Mouse (Mus musculus): ENCODE results near the gene Mcts2.
A peak's percentile ranks its signal among the peaks of the same experiment; 100 is the strongest.
"Not testable (repeated sequence)": the region's sequence is repeated elsewhere in the genome, so short reads cannot be mapped to it uniquely, and the experiment has no call there.

Gene Mcts2

GRCm38 (mm10) chr2:152686806-152687267, at the start of gene Mcts2:
TSS of gene Mcts2 (plus strand) at chr2:152687035.
- peak; percentile 96 to 97 for DNase-seq (ENCODE audit: low spot score in 2 of 2)

- no peak for DNase-seq (ENCODE audit: low spot score in 2 of 2)
Observed at GRCm38 (mm10) chr2:152637381-152637780, 49.5 kb upstream of the Mcts2 start.

GRCm38 (mm10) chr2:152638865-152639264, 48.0 kb upstream of the Mcts2 start:
- DNase-seq (ENCODE audit: low spot score in 2 of 2): no peak

- no peak for DNase-seq (ENCODE audit: low spot score in 2 of 2)
Observed at GRCm38 (mm10) chr2:152639406-152640113, 47.3 kb upstream of the Mcts2 start.

- no peak for DNase-seq (ENCODE audit: low spot score in 2 of 2)
Observed at GRCm38 (mm10) chr2:152652901-152653620, 33.8 kb upstream of the Mcts2 start.

- DNase-seq (ENCODE audit: low spot score in 2 of 2): peak; percentile 87 to 95
Observed at GRCm38 (mm10) chr2:152653874-152654715, 32.7 kb upstream of the Mcts2 start.

GRCm38 (mm10) chr2:152657398-152657797, 29.4 kb upstream of the Mcts2 start:
- DNase-seq (ENCODE audit: low spot score in 2 of 2): no peak

- DNase-seq (ENCODE audit: low spot score in 2 of 2): no peak
Observed at GRCm38 (mm10) chr2:152661163-152661562, 25.7 kb upstream of the Mcts2 start.

GRCm38 (mm10) chr2:152666191-152666590, 20.6 kb upstream of the Mcts2 start:
- not testable (repeated sequence) for DNase-seq (ENCODE audit: low spot score in 2 of 2)

GRCm38 (mm10) chr2:152669256-152669638, 17.6 kb upstream of the Mcts2 start, which contains the start of gene H13:
TSS of gene H13 (plus strand) at chr2:152669461.
- peak; percentile 95 to 96 for DNase-seq (ENCODE audit: low spot score in 2 of 2)

GRCm38 (mm10) chr2:152669639-152670484, 17.0 kb upstream of the Mcts2 start:
- peak; percentile 64 for DNase-seq (ENCODE audit: low spot score in 2 of 2)

- DNase-seq (ENCODE audit: low spot score in 2 of 2): peak; percentile 67 to 76
Observed at GRCm38 (mm10) chr2:152670983-152671641, 15.7 kb upstream of the Mcts2 start.

GRCm38 (mm10) chr2:152671642-152671999, 15.2 kb upstream of the Mcts2 start:
- peak; percentile 69 to 76 for DNase-seq (ENCODE audit: low spot score in 2 of 2)

GRCm38 (mm10) chr2:152672166-152672565, 14.7 kb upstream of the Mcts2 start:
- DNase-seq (ENCODE audit: low spot score in 2 of 2): no peak

GRCm38 (mm10) chr2:152674148-152674547, 12.7 kb upstream of the Mcts2 start:
- no peak for DNase-seq (ENCODE audit: low spot score in 2 of 2)

GRCm38 (mm10) chr2:152675252-152675791, 11.5 kb upstream of the Mcts2 start:
- no peak for DNase-seq (ENCODE audit: low spot score in 2 of 2)

GRCm38 (mm10) chr2:152678302-152678701, 8.5 kb upstream of the Mcts2 start:
- peak; percentile 64 to 65 for DNase-seq (ENCODE audit: low spot score in 2 of 2)

GRCm38 (mm10) chr2:152678925-152679324, 7.9 kb upstream of the Mcts2 start:
- no peak for DNase-seq (ENCODE audit: low spot score in 2 of 2)

GRCm38 (mm10) chr2:152679701-152680355, 7.0 kb upstream of the Mcts2 start:
- DNase-seq (ENCODE audit: low spot score in 2 of 2): no peak

GRCm38 (mm10) chr2:152683086-152683485, 3.7 kb upstream of the Mcts2 start:
- DNase-seq (ENCODE audit: low spot score in 2 of 2): no peak
